Mouse (Mus musculus) erythroblast, embryonic 14.5 days (primary cell): ENCODE results near the gene Ehd3. TPM values are rescaled to one million over a fixed set of nuclear protein-coding genes. Genes with fewer than 3 reads are reported as not detected.

Experiments
- H3K27me3 ChIP-seq: 2 replicates; pipeline ENCODE4 v1.6.1; 2012; ENCODE audit warnings: inconsistent platforms; ENCODE audit not compliant: control insufficient read depth
- H3K36me3 ChIP-seq: 2 replicates; pipeline ENCODE4 v1.6.1; 2012; ENCODE audit warnings: mild to moderate bottlenecking, inconsistent platforms; ENCODE audit not compliant: control insufficient read depth
- H3K4me1 ChIP-seq: 2 replicates; pipeline ENCODE4 v1.6.1; 2012; ENCODE audit warnings: inconsistent platforms; ENCODE audit not compliant: control insufficient read depth
- H3K4me3 ChIP-seq: replicated peaks from 2 replicates; pipeline ENCODE3; 2012; ENCODE audit warnings: moderate library complexity, mild to moderate bottlenecking, inconsistent platforms
- H3K9me3 ChIP-seq: 2 replicates; pipeline ENCODE4 v1.6.1; 2012; ENCODE audit warnings: low read length, inconsistent platforms, mixed read lengths; ENCODE audit not compliant: control insufficient read depth
- GATA1 ChIP-seq: IDR thresholded peaks from 2 replicates; pipeline ENCODE4 v1.6.1; 2012; ENCODE audit warnings: low read length, inconsistent platforms, mixed read lengths
- TAL1 ChIP-seq: IDR thresholded peaks from 3 replicates; pipeline ENCODE4 v1.6.1; 2012; ENCODE audit warnings: low read length, inconsistent platforms, mixed read lengths
- polyA plus RNA-seq: library from polyadenylated mRNA; stranded (reverse); fragments of >175 nt; gene quantifications from 2 replicates; pipeline ENCODE4 v1.2.3, GENCODE M21; 2012

Ehd3 gene
- polyA plus RNA-seq, 1 experiment, result 0.05 TPM

DNA sequence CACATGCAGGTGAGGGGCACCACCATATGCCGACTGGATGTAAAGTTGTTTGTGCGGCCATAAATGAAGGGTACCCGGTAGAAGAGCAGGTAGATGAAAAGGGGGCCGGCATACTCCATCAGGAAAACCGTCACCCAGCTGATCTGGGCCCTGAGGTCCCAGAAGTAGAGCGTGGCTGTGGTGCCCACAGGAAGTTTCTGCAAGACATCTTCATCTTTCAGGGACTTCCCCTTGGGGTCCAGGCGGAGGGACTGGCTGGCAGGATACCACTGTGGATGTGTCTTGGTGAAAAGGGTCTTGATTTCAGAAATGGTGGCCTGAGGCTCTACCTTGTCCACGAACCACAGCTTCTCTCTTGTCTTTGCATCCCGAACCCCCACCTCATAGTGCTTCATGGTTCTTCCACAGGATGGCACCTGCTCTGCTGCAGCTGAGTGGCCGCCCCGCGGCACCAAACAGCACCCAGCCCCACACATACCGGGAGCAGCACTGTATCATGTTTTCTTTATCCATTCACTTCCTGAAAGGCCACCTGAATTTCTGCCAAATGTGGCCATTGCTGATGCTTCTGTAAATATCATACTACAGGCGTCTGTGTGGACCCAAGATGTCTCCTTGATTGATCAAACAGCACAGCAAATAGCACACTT is 67.1 kb downstream of the Ehd3 start:
- no peak overlapping the region for H3K4me3 ChIP-seq
- H3K9me3 ChIP-seq, result peaks cover 2% of the 10 kb centered on the region; the same call in 1 of the 2 replicates
- H3K4me1 ChIP-seq, result no peaks in the 10 kb centered on the region
- H3K36me3 ChIP-seq, result no peaks in the 10 kb centered on the region
- H3K27me3 ChIP-seq, result no peaks in the 10 kb centered on the region
- no peak for TF ChIP-seq GATA1
- TF ChIP-seq TAL1, result no peak

DNA sequence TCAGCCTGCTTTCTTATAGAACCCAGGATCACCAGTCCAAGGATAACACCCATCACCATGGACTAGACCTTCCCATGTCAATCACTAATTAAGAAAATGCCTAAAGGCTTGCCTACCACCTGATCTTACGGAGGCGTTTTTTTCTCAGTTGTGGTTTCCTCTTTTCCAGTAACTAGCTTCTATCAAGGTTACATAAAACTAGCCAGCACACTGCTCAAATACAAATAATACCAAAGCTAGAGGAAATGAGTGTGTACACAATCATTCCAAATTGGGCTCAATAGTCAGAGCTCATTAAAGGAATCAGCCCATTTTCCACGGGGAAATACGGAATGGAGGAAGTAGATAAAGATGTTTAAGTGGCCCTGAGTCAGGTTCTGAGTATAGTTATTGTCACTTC is 71.3 kb downstream of the Ehd3 start:
- no peak for TF ChIP-seq TAL1
- no peak for TF ChIP-seq GATA1
- Histone ChIP-seq H3K9me3 (peaks cover 3% of the 10 kb centered on the region; the same call in 1 of the 2 replicates), H3K36me3 (no peaks in the 10 kb centered on the region), H3K27me3 (no peaks in the 10 kb centered on the region), H3K4me1 (no peaks in the 10 kb centered on the region), H3K4me3 (no peak overlapping the region)

DNA sequence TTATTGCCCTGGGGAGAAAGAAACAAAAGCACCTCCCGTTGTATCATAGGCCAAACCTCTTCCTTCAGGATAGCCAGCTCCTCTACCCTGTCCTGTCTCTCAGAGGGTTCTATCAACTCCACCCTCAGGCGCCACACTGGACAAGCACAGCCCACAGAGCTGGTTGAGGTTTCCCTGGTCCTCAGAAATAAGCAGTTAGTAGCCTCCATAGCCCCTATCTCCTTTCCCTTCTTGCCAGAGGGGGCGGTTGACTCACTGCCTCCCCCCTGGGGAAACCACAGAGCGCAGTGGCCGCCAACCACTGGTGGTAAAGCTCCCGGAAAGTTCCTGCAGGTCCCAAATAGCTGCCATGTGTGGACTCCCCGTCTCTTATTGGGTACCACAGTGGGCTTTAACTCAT is 71.7 kb downstream of the Ehd3 start:
- no peaks in the 10 kb centered on the region for H3K4me1 ChIP-seq
- H3K4me3 ChIP-seq, result no peak overlapping the region
- no peak for TF ChIP-seq TAL1
- TF ChIP-seq GATA1, result no peak
- peaks cover 3% of the 10 kb centered on the region; the same call in 1 of the 2 replicates for H3K9me3 ChIP-seq
- H3K27me3 ChIP-seq, result no peaks in the 10 kb centered on the region
- no peaks in the 10 kb centered on the region for H3K36me3 ChIP-seq

DNA sequence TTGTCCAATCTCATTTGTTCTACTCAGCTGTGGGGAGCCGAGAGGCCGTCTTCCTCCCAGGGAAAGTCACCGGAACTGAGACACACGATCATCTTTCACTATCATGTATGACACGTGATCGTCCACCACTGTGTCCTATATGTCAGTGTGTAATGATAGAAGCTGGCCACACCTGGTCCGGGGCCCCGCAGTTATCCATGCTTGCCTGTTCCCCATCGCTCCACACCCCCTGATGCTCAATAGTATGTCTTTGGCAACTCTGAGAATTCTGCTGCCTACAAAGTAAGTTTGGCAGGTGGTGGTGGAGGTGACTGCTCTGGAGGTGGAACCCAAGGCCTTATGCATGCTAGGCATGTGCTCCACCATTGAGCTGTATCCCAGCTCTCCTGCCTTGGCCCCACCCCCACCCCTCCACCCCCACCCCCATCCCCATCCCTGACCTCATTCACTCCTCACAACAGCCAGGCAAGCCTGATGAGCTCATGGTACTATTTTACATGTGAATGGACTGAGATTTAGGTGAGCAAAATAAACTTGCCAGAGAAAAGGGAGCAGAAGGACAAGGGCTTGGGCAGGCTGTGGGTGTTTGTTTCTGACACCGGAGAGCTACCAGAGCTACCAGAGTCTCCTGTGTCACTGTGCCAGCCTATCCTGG is 75.5 kb downstream of the Ehd3 start:
- Histone ChIP-seq H3K27me3 (no peaks in the 10 kb centered on the region), H3K9me3 (peaks cover 3% of the 10 kb centered on the region; the same call in 1 of the 2 replicates), H3K4me3 (no peak overlapping the region), H3K4me1 (no peaks in the 10 kb centered on the region), H3K36me3 (no peaks in the 10 kb centered on the region)
- TF ChIP-seq GATA1 (no peak), TAL1 (no peak)

DNA sequence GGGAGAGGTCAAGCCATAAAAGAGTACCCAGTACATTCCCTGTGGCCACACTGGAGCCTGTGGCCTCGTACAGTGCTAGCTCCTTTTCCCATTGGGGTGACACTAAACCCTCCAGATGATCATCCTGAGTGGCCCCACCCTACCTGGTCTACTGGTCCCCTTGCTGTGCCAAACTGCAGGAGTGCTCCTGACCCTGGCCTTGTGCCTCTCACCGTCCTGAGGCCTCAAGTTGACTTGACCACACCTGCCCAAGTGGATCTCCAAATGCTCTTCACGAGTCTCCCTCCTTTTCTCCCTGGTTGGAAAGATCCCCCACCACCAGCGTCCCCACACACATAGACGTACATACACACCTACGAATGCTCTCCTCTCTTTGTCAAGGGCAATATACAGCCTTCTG is 76.4 kb downstream of the Ehd3 start:
- H3K27me3 ChIP-seq, result no peaks in the 10 kb centered on the region
- no peak for TF ChIP-seq TAL1
- no peaks in the 10 kb centered on the region for H3K36me3 ChIP-seq
- peaks cover 3% of the 10 kb centered on the region; the same call in 1 of the 2 replicates for H3K9me3 ChIP-seq
- no peak overlapping the region for H3K4me3 ChIP-seq
- no peaks in the 10 kb centered on the region for H3K4me1 ChIP-seq

DNA sequence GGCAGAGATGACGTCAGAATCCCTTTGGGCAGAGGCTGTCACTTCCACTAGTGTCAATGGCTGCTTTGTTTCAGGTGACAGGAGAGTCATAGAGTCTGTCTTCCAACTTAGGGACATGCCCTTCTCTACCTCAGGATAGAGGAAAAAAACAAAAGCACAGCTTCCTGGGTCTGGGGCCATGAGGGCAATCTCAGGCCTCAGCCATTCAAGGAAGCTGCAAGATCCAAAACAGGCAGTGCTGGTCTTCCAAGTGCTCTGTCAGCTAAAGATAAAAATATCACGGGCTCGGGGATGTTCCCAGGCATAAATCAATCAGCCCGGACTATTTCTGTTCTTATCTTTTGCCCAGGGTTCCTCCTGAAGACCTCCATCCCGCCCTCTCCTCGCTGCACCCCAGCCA is 77.4 kb downstream of the Ehd3 start:
- H3K4me1 ChIP-seq, result no peaks in the 10 kb centered on the region
- no peaks in the 10 kb centered on the region for H3K36me3 ChIP-seq
- no peak overlapping the region for H3K4me3 ChIP-seq
- no peak for TF ChIP-seq TAL1
- TF ChIP-seq GATA1, result no peak
- H3K27me3 ChIP-seq, result no peaks in the 10 kb centered on the region
- H3K9me3 ChIP-seq, result no peaks in the 10 kb centered on the region

Other genes with a start within 250 kb of the Ehd3 start
- gene Galnt14, start 93.7 kb upstream of the Ehd3 start, polyA plus RNA-seq, result not detected in 2 replicates
- gene Xdh, start 146.1 kb downstream of the Ehd3 start, polyA plus RNA-seq, result 0.01 TPM in 1 of 2 replicates, not detected in the other
- not detected in 2 replicates for gene Srd5a2, start 243.8 kb downstream of the Ehd3 start, polyA plus RNA-seq